Comparison of ENCODE assay signal across 49 mouse cellular contexts in genomic region chr8:79284626-79285025, GRCm38 (mm10). TPM values are rescaled to one million over a fixed set of nuclear protein-coding genes. Genes with fewer than 3 reads are reported as not detected.
"Had no signal": no experiment of that assay in that cellular context is flagged by ENCODE, and none has a peak within 500 bp of the region (broad histone marks: within the 10 kb centered on the region; RNA-seq: fewer than 3 reads in every experiment).

No protein-coding gene starts in this region.

- H3K9ac ChIP-seq: heart, embryonic 12.5 days; heart, embryonic 13.5 days; heart, embryonic 15.5 days; hindbrain, embryonic 12.5 days; hindbrain, embryonic 13.5 days; hindbrain, embryonic 14.5 days; hindbrain, embryonic 15.5 days; intestine, embryonic 15.5 days; kidney, embryonic 15.5 days had no signal

- H3K4me3 ChIP-seq: heart, embryonic 12.5 days; heart, embryonic 13.5 days; heart, embryonic 15.5 days; hindbrain, embryonic 10.5 days; hindbrain, embryonic 12.5 days; hindbrain, embryonic 13.5 days; hindbrain, embryonic 15.5 days; intestine, embryonic 15.5 days; kidney, embryonic 15.5 days; layer of hippocampus, adult 2 months; left cerebral cortex, adult 2 months had no signal

- H3K4me1 ChIP-seq: hindbrain, embryonic 10.5 days; hindbrain, embryonic 12.5 days; hindbrain, embryonic 13.5 days; hindbrain, embryonic 15.5 days; intestine, embryonic 15.5 days; kidney, embryonic 15.5 days had no signal

- DNase-seq: heart, postnatal 10 days; heart, postnatal 14 days; heart, postnatal 36 days; heart, postnatal 4 days; kidney, adult 11 months; kidney, adult 18-20 months; kidney, adult 8-10 months; kidney, adult 9 months; kidney, postnatal 10 days; kidney, postnatal 14 days; kidney, postnatal 36 days; kidney, postnatal 4 days; layer of hippocampus, adult 9-11 months; layer of hippocampus, postnatal 36 days had no signal

- H3K4me2 ChIP-seq: heart, embryonic 11.5 days; heart, embryonic 12.5 days; heart, embryonic 13.5 days; heart, embryonic 15.5 days; hindbrain, embryonic 12.5 days; hindbrain, embryonic 13.5 days; hindbrain, embryonic 14.5 days; hindbrain, embryonic 15.5 days; intestine, embryonic 15.5 days; kidney, embryonic 15.5 days had no signal

- H3K36me3 ChIP-seq: intestine, embryonic 15.5 days had no signal

- H3K9me3 ChIP-seq: heart, embryonic 12.5 days; heart, embryonic 13.5 days; heart, embryonic 15.5 days; hindbrain, embryonic 10.5 days; hindbrain, embryonic 12.5 days; hindbrain, embryonic 13.5 days; hindbrain, embryonic 15.5 days; intestine, embryonic 15.5 days; kidney, embryonic 15.5 days had no signal

- H3K27me3 ChIP-seq: heart, embryonic 12.5 days; heart, embryonic 13.5 days; heart, embryonic 15.5 days; hindbrain, embryonic 12.5 days; hindbrain, embryonic 13.5 days; hindbrain, embryonic 15.5 days; intestine, embryonic 15.5 days; kidney, embryonic 15.5 days had no signal

- H3K27ac ChIP-seq: heart, embryonic 13.5 days; heart, embryonic 15.5 days; hindbrain, embryonic 10.5 days; hindbrain, embryonic 12.5 days; hindbrain, embryonic 13.5 days; hindbrain, embryonic 14.5 days; hindbrain, embryonic 15.5 days; hindbrain, postnatal 0 days; intestine, embryonic 15.5 days; kidney, embryonic 15.5 days; kidney, postnatal 0 days; layer of hippocampus, adult 2 months; left cerebral cortex, adult 2 months had no signal

RNA-seq across cellular contexts. Expression of gene 1700011L22Rik, which starts 36.3 kb away (rescaled TPM):
- total RNA-seq: heart, adult 8-10 months; heart, postnatal 10 days; heart, postnatal 14 days; heart, postnatal 25 days; heart, postnatal 36 days; heart, postnatal 4 days; hematopoietic stem cell, adult 5-6 weeks; hindbrain, postnatal 0 days; layer of hippocampus, adult 18-20 months; layer of hippocampus, adult 2 months; layer of hippocampus, adult 8-10 months; layer of hippocampus, postnatal 10 days; layer of hippocampus, postnatal 14 days; layer of hippocampus, postnatal 25 days; layer of hippocampus, postnatal 36 days; left cerebral cortex, adult 18-20 months; left cerebral cortex, adult 2 months had no signal
- polyA plus RNA-seq: heart, embryonic 11.5 days; heart, embryonic 12.5 days; heart, embryonic 13.5 days; heart, embryonic 14.5 days; heart, embryonic 15.5 days; heart, embryonic 16.5 days; hindbrain, embryonic 10.5 days; hindbrain, embryonic 11.5 days; hindbrain, embryonic 12.5 days; hindbrain, embryonic 13.5 days; hindbrain, embryonic 14.5 days; hindbrain, embryonic 15.5 days; hindbrain, embryonic 16.5 days; inflammation-experienced regulatory T-cells, adult 6 months; intestine, embryonic 14.5 days; intestine, embryonic 15.5 days; intestine, embryonic 16.5 days; intestine, postnatal 0 days; kidney, embryonic 14.5 days; kidney, embryonic 15.5 days; kidney, embryonic 16.5 days; kidney, postnatal 0 days; large intestine, adult 2 months had no signal
